ENCODE assay signal across 19 mouse cellular contexts in genomic region chr15:99116539-99116938, GRCm38 (mm10). TPM values are rescaled to one million over a fixed set of nuclear protein-coding genes. Genes with fewer than 3 reads are reported as not detected.
DNase-seq lines count a peak whose midpoint lies in the region; ATAC-seq lines count a peak whose summit lies in the region.
"Had no signal": no experiment of that assay in that cellular context is flagged by ENCODE, and none has a peak within 500 bp of the region (broad histone marks: within the 10 kb centered on the region; RNA-seq: fewer than 3 reads in every experiment).

No protein-coding gene starts in this region.

- peak overlapping the region; percentile 58; the same call in 1 of the 2 replicates for H3K27ac ChIP-seq in kidney, embryonic 15.5 days
- no peak overlapping the region for H3K27ac ChIP-seq in intestine, embryonic 16.5 days (ENCODE audit: low read length)
- H3K27ac ChIP-seq in neural tube, embryonic 15.5 days (replicated peaks), result no peak overlapping the region
- H3K27ac ChIP-seq: embryonic facial prominence, embryonic 15.5 days; gastrocnemius, adult 2 months; lung, embryonic 15.5 days; midbrain, embryonic 13.5 days; stomach, embryonic 15.5 days had no signal

- no peak for ATAC-seq in kidney, embryonic 15.5 days (replicated peaks; ENCODE audit: low FRiP score)
- peak; percentile 44; the same call in 1 of the 2 replicates for ATAC-seq in intestine, embryonic 16.5 days
- no peak for ATAC-seq in megakaryocyte-erythroid progenitor cell, adult 5-6 weeks (replicated peaks; ENCODE audit: low FRiP score, low TSS enrichment, poor library complexity, severe bottlenecking)
- ATAC-seq in neural tube, embryonic 15.5 days (ENCODE audit: low FRiP score), result no peak
- ATAC-seq: forebrain, embryonic 14.5 days; midbrain, embryonic 13.5 days had no signal

- no peak for DNase-seq in kidney, adult 11 months
- DNase-seq in retina, postnatal 1 day, result peak; percentile 26
- DNase-seq in retina, embryonic 14.5 days (ENCODE audit: low spot score), result no peak
- DNase-seq in urinary bladder, postnatal 14 days (ENCODE audit: low spot score), result no peak
- DNase-seq: cerebellum, adult 11 months; gastrocnemius, adult 2 months; left cerebral cortex, postnatal 4 days had no signal

- H3K4me3 ChIP-seq in kidney, embryonic 15.5 days (replicated peaks), result no peak overlapping the region
- H3K4me3 ChIP-seq in intestine, embryonic 16.5 days (ENCODE audit: low read length), result no peak overlapping the region
- no peak overlapping the region for H3K4me3 ChIP-seq in neural tube, embryonic 15.5 days (replicated peaks)
- H3K4me3 ChIP-seq: embryonic facial prominence, embryonic 15.5 days; gastrocnemius, adult 2 months; lung, embryonic 15.5 days; midbrain, embryonic 13.5 days; stomach, embryonic 15.5 days had no signal

- H3K9ac ChIP-seq in kidney, embryonic 15.5 days, result no peak overlapping the region
- no peak overlapping the region for H3K9ac ChIP-seq in intestine, embryonic 16.5 days (ENCODE audit: low read depth, low read length)
- no peak overlapping the region for H3K9ac ChIP-seq in neural tube, embryonic 15.5 days (replicated peaks)
- H3K9ac ChIP-seq: embryonic facial prominence, embryonic 15.5 days; lung, embryonic 15.5 days; midbrain, embryonic 13.5 days; stomach, embryonic 15.5 days had no signal

- no peak overlapping the region for H3K4me2 ChIP-seq in kidney, embryonic 15.5 days
- H3K4me2 ChIP-seq in intestine, embryonic 16.5 days (ENCODE audit: low read depth, low read length), result no peak overlapping the region
- H3K4me2 ChIP-seq in neural tube, embryonic 15.5 days, result no peak overlapping the region
- H3K4me2 ChIP-seq: embryonic facial prominence, embryonic 15.5 days; lung, embryonic 15.5 days; midbrain, embryonic 13.5 days; stomach, embryonic 15.5 days had no signal

- WGBS in kidney, embryonic 15.5 days, result 18% methylated on average over 11 of the region's 11 CpGs
- 31% methylated on average over 11 of the region's 11 CpGs for WGBS in intestine, embryonic 16.5 days
- 41% methylated on average over 11 of the region's 11 CpGs for WGBS in neural tube, embryonic 15.5 days

- H3K4me1 ChIP-seq in kidney, embryonic 15.5 days, result peaks cover 26% of the 10 kb centered on the region
- H3K4me1 ChIP-seq in intestine, embryonic 16.5 days (ENCODE audit: control insufficient read depth, insufficient read depth, low read length), result no peaks in the 10 kb centered on the region; the same call in 1 of the 2 replicates
- peaks cover 4% of the 10 kb centered on the region; the same call in 1 of the 2 replicates for H3K4me1 ChIP-seq in neural tube, embryonic 15.5 days
- H3K4me1 ChIP-seq: embryonic facial prominence, embryonic 15.5 days; lung, embryonic 15.5 days; stomach, embryonic 15.5 days had no signal

- no peaks in the 10 kb centered on the region for H3K36me3 ChIP-seq in kidney, embryonic 15.5 days
- no peaks in the 10 kb centered on the region for H3K36me3 ChIP-seq in intestine, embryonic 16.5 days (ENCODE audit: control insufficient read depth, insufficient read depth, low read length)
- no peaks in the 10 kb centered on the region for H3K36me3 ChIP-seq in neural tube, embryonic 15.5 days
- H3K36me3 ChIP-seq: embryonic facial prominence, embryonic 15.5 days; lung, embryonic 15.5 days; midbrain, embryonic 13.5 days; stomach, embryonic 15.5 days had no signal

- no peaks in the 10 kb centered on the region for H3K9me3 ChIP-seq in kidney, embryonic 15.5 days (replicated peaks)
- H3K9me3 ChIP-seq in intestine, embryonic 16.5 days (ENCODE audit: control insufficient read depth, low read length), result no peaks in the 10 kb centered on the region
- H3K9me3 ChIP-seq in neural tube, embryonic 15.5 days (replicated peaks), result no peaks in the 10 kb centered on the region
- H3K9me3 ChIP-seq: embryonic facial prominence, embryonic 15.5 days; lung, embryonic 15.5 days; midbrain, embryonic 13.5 days; stomach, embryonic 15.5 days had no signal

- no peaks in the 10 kb centered on the region for H3K27me3 ChIP-seq in kidney, embryonic 15.5 days
- no peaks in the 10 kb centered on the region for H3K27me3 ChIP-seq in intestine, embryonic 16.5 days (replicated peaks; ENCODE audit: control insufficient read depth, insufficient read depth, low read length)
- H3K27me3 ChIP-seq in neural tube, embryonic 15.5 days (replicated peaks), result no peaks in the 10 kb centered on the region
- H3K27me3 ChIP-seq: embryonic facial prominence, embryonic 15.5 days; lung, embryonic 15.5 days; midbrain, embryonic 13.5 days; stomach, embryonic 15.5 days had no signal

RNA-seq across cellular contexts. Expression of gene Spats2, which starts 9.2 kb away (rescaled TPM):
- polyA plus RNA-seq in kidney, embryonic 15.5 days (2015; fragmentation: Nextera tagmentation; extraction: Ambion mirVana), result 47.1 and 50.5 TPM in 2 replicates
- 18.1 and 20.9 TPM in 2 replicates for polyA plus RNA-seq in intestine, embryonic 16.5 days (2015; fragmentation: Nextera tagmentation; extraction: Ambion mirVana)
- total RNA-seq in megakaryocyte-erythroid progenitor cell, adult 5-6 weeks (2014; fragmentation: Nextera tagmentation), result not detected in 2 replicates
- 0.61 TPM in 1 of 2 replicates, not detected in the other for total RNA-seq in megakaryocyte-erythroid progenitor cell, adult 5-6 weeks (2017)
- 28.9 and 35.4 TPM in 2 replicates for polyA plus RNA-seq in neural tube, embryonic 15.5 days (2015; fragmentation: Nextera tagmentation; extraction: Ambion mirVana)
- total RNA-seq: hematopoietic stem cell, adult 5-6 weeks had no signal

RNA-seq across cellular contexts. Expression of gene Dnajc22, which starts 23.6 kb away (rescaled TPM):
- 8.6 and 8.8 TPM in 2 replicates for polyA plus RNA-seq in kidney, embryonic 15.5 days (2015; fragmentation: Nextera tagmentation; extraction: Ambion mirVana)
- polyA plus RNA-seq in intestine, embryonic 16.5 days (2015; fragmentation: Nextera tagmentation; extraction: Ambion mirVana), result 45.0 and 45.4 TPM in 2 replicates
- not detected in 2 replicates for total RNA-seq in megakaryocyte-erythroid progenitor cell, adult 5-6 weeks (2014; fragmentation: Nextera tagmentation)
- total RNA-seq in megakaryocyte-erythroid progenitor cell, adult 5-6 weeks (2017), result not detected in 2 replicates
- polyA plus RNA-seq in neural tube, embryonic 15.5 days (2015; fragmentation: Nextera tagmentation; extraction: Ambion mirVana), result 0.47 and 2.3 TPM in 2 replicates
- total RNA-seq: gastrocnemius, adult 2 months; hematopoietic stem cell, adult 5-6 weeks had no signal

RNA-seq across cellular contexts. Expression of gene C1ql4, which starts 28.9 kb away (rescaled TPM):
- 0.72 and 1.1 TPM in 2 replicates for polyA plus RNA-seq in kidney, embryonic 15.5 days (2015; fragmentation: Nextera tagmentation; extraction: Ambion mirVana)
- 0.09 and 0.17 TPM in 2 replicates for polyA plus RNA-seq in intestine, embryonic 16.5 days (2015; fragmentation: Nextera tagmentation; extraction: Ambion mirVana)
- total RNA-seq in megakaryocyte-erythroid progenitor cell, adult 5-6 weeks (2014; fragmentation: Nextera tagmentation), result not detected in 2 replicates
- total RNA-seq in megakaryocyte-erythroid progenitor cell, adult 5-6 weeks (2017), result not detected in 2 replicates
- 2.4 and 3.6 TPM in 2 replicates for polyA plus RNA-seq in neural tube, embryonic 15.5 days (2015; fragmentation: Nextera tagmentation; extraction: Ambion mirVana)
- total RNA-seq: adrenal gland, postnatal 36 days; gastrocnemius, adult 2 months; hematopoietic stem cell, adult 5-6 weeks; left cerebral cortex, postnatal 4 days had no signal
- polyA plus RNA-seq: forebrain, embryonic 14.5 days; lung, embryonic 15.5 days; small intestine, adult 2 months; stomach, embryonic 15.5 days had no signal

RNA-seq across cellular contexts. Expression of gene Troap, which starts 42.2 kb away (rescaled TPM):
- polyA plus RNA-seq in kidney, embryonic 15.5 days (2015; fragmentation: Nextera tagmentation; extraction: Ambion mirVana), result 33.8 and 39.4 TPM in 2 replicates
- 20.2 and 25.4 TPM in 2 replicates for polyA plus RNA-seq in intestine, embryonic 16.5 days (2015; fragmentation: Nextera tagmentation; extraction: Ambion mirVana)
- 25.0 and 40.8 TPM in 2 replicates for total RNA-seq in megakaryocyte-erythroid progenitor cell, adult 5-6 weeks (2014; fragmentation: Nextera tagmentation)
- 6.6 and 37.9 TPM in 2 replicates for total RNA-seq in megakaryocyte-erythroid progenitor cell, adult 5-6 weeks (2017)
- 4.6 and 10.3 TPM in 2 replicates for polyA plus RNA-seq in neural tube, embryonic 15.5 days (2015; fragmentation: Nextera tagmentation; extraction: Ambion mirVana)
- total RNA-seq: gastrocnemius, adult 2 months had no signal
